Mouse (Mus musculus): Measurements from ENCODE around the gene Cdkn2d.
A peak's percentile ranks its signal among the peaks of the same experiment; 100 is the strongest.

Gene Cdkn2d

GRCm38 (mm10) chr9:21243826-21244427, 47.3 kb downstream of the Cdkn2d start:
- peak; percentile 82 for DNase-seq

DNA sequence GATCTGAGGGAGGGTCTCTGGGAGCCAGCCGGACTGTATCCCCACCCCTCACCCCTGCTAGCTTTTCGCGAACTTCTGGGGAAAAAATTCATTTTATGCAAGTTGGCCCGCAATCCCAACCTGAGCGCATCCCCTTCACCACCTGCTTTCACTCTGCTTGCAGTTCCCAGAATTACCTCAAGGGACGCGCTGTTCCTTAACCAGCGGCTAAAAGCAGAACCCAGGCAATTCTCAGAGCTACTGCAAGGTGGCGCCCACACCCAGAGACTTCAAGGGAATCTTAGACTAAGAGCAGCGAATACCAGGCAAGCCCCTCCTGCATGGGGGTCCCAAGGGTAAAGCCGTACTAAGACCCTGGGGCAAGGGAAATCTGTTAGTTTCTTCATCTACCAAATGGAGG, 49.9 kb downstream of the Cdkn2d start:
- peak; percentile 79 for DNase-seq

GRCm38 (mm10) chr9:21239465-21239848, 51.8 kb downstream of the Cdkn2d start:
- no peak for DNase-seq

GRCm38 (mm10) chr9:21238733-21239464, 52.3 kb downstream of the Cdkn2d start, which contains the start of gene Keap1:
Gene Keap1, minus strand, starts transcription at chr9:21239361.
- DNase-seq: peak; percentile 77
